Mouse (Mus musculus) megakaryocyte, embryonic 14.5 days (primary cell): Measurements from ENCODE around the gene Arel1.

Experiments
- FLI1 ChIP-seq: IDR thresholded peaks from 2 replicates; pipeline ENCODE4 v1.6.1; 2012; ENCODE audit warnings: low read length, inconsistent platforms, mixed read lengths
- GATA1 ChIP-seq: IDR thresholded peaks from 3 replicates; pipeline ENCODE4 v1.6.1; 2012; ENCODE audit warnings: mixed read lengths, low read length, inconsistent platforms, borderline replicate concordance

GRCm38 (mm10) chr12:84912652-84913104 lies 58.0 kb downstream of the Arel1 start:
- TF ChIP-seq FLI1, result no peak
- TF ChIP-seq GATA1, result no peak
